Mouse (Mus musculus) intestine, embryonic 16.5 days (tissue): ENCODE measurements around the gene Cdc37l1. TPM values are rescaled to one million over a fixed set of nuclear protein-coding genes. Genes with fewer than 3 reads are reported as not detected.

ENCODE experiments used
- ATAC-seq: fragments of 200-750 bp; cut with Nextera tagmentation; 2 replicates; pipeline ENCODE4 v1.8.0; 2017; ENCODE audit warnings: moderate TSS enrichment, moderate library complexity
- H3K27ac ChIP-seq: fragments of 300-500 bp; sonication (generic); 2 replicates; pipeline ENCODE4 v1.5.1; 2014; ENCODE audit warnings: mild to moderate bottlenecking, low read length
- H3K27me3 ChIP-seq: fragments of 300-500 bp; sonication (generic); replicated peaks from 2 replicates; pipeline ENCODE4 v1.6.1; 2014; ENCODE audit warnings: low read length, control low read depth, mixed read lengths; ENCODE audit not compliant: control insufficient read depth, insufficient read depth
- H3K36me3 ChIP-seq: fragments of 300-500 bp; sonication (generic); 2 replicates; pipeline ENCODE4 v1.6.1; 2014; ENCODE audit warnings: low read length, control low read depth; ENCODE audit not compliant: control insufficient read depth, insufficient read depth
- H3K4me1 ChIP-seq: fragments of 300-500 bp; sonication (generic); 2 replicates; pipeline ENCODE4 v1.6.1; 2014; ENCODE audit warnings: low read length, control low read depth, mixed read lengths; ENCODE audit not compliant: control insufficient read depth, insufficient read depth
- H3K4me2 ChIP-seq: fragments of 300-500 bp; sonication (generic); 2 replicates; pipeline ENCODE4 v1.6.1; 2014; ENCODE audit warnings: low read depth, low read length, control low read depth
- H3K4me3 ChIP-seq: fragments of 300-500 bp; sonication (generic); 2 replicates; pipeline ENCODE4 v1.5.1; 2014; ENCODE audit warnings: mild to moderate bottlenecking, low read length
- H3K9ac ChIP-seq: fragments of 300-500 bp; sonication (generic); 2 replicates; pipeline ENCODE4 v1.6.1; 2014; ENCODE audit warnings: low read depth, low read length
- H3K9me3 ChIP-seq: fragments of 300-500 bp; sonication (generic); 2 replicates; pipeline ENCODE4 v1.6.1; 2016; ENCODE audit warnings: low read length, control low read depth; ENCODE audit not compliant: control insufficient read depth
- WGBS: fragments of 180-500 bp; shearing (Covaris S2); extraction: QIAGEN DNeasy Blood & Tissue Kit; methylation state at CpG from one replicate; pipeline ENCODE4 v1.1.7; 2014; 5-methylcytosine and 5-hydroxymethylcytosine counted together
- polyA plus RNA-seq: library from polyadenylated mRNA; unstranded; fragments of >200 nt; fragmentation: Nextera tagmentation; extraction: Ambion mirVana; gene quantifications from 2 replicates; pipeline ENCODE4 v1.2.1, GENCODE M21; 2015

Cdc37l1 gene
- 27.0 and 27.2 TPM in 2 replicates for polyA plus RNA-seq

- no peaks in the 10 kb centered on the region for H3K9me3 ChIP-seq
- ATAC-seq: peak; percentile 99
- H3K9ac ChIP-seq: peak within 1 kb of the TSS; percentile 91
- H3K4me3 ChIP-seq: peak within 1 kb of the TSS; percentile 91
- H3K27ac ChIP-seq: peak within 1 kb of the TSS; percentile 85
- peaks cover 10% of the 10 kb centered on the region for H3K4me1 ChIP-seq
- no peaks in the 10 kb centered on the region for H3K27me3 ChIP-seq
- H3K4me2 ChIP-seq: peak within 1 kb of the TSS; percentile 60
- under 1% methylated on average over 37 of the region's 37 CpGs for WGBS
- H3K36me3 ChIP-seq: peaks cover 2% of the 10 kb centered on the region; the same call in 1 of the 2 replicates
Measured at GRCm38 (mm10) chr19:28990194-28990589, at the start of gene Cdc37l1. Cdc37l1 (plus strand) TSS chr19:28990352.

DNA sequence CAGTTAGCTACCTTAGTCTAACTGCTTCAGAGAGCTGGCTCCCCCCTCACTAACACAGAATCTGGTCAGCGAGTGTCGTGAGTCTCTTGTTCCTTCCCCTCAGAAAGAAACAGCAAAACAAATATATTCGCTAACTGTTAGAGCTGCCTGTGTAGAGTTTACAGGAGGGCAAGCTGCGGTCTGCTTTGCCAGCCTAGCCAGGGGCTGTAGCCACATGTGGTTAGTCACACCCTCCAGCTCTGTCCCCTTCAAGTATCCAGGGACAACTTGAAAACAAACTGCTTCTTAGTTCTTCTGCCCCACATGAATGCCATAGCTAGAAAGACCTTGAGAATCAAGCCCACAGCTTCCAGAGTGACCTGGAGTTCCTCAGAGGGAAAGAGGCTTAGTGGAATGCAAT, 48.9 kb upstream of the Cdc37l1 start:
- Histone ChIP-seq H3K27me3 (no peaks in the 10 kb centered on the region), H3K4me2 (no peak overlapping the region), H3K27ac (no peak overlapping the region), H3K4me1 (0 out of 2 replicates have a peak, but pooled peaks cover 3% of the 10 kb centered on the region), H3K9me3 (no peaks in the 10 kb centered on the region), H3K9ac (no peak overlapping the region), H3K4me3 (no peak overlapping the region), H3K36me3 (no peaks in the 10 kb centered on the region)
- ATAC-seq: no peak
- WGBS: 68% methylated on average over 4 of the region's 4 CpGs

GRCm38 (mm10) chr19:28946782-28947181, 43.4 kb upstream of the Cdc37l1 start:
- no peak overlapping the region for H3K4me3 ChIP-seq

DNA sequence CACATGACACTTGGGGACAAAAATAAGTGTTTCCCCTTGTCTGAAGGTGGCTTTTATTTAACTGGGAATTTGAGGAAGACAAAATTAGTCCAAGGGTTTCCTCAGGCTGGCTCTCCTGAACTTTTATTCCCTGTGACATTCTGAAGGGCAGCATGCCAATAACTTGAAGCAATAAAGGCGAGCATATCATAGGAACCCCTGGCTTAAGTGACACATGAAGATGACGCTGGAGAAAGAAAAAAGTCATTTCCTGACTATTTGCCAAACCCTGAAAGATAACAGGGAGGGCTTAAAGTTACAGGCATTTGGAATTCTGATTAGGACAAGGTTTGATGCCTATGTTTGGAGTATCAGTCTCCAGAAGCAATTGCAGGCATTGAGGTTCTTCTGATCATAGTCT, 42.8 kb upstream of the Cdc37l1 start:
- H3K4me1 ChIP-seq: no peaks in the 10 kb centered on the region
- H3K9me3 ChIP-seq: no peaks in the 10 kb centered on the region; the same call in 1 of the 2 replicates
- no peak overlapping the region for H3K27ac ChIP-seq
- H3K9ac ChIP-seq: no peak overlapping the region
- H3K4me3 ChIP-seq: no peak overlapping the region
- ATAC-seq: no peak
- H3K27me3 ChIP-seq: no peaks in the 10 kb centered on the region
- no peaks in the 10 kb centered on the region for H3K36me3 ChIP-seq
- H3K4me2 ChIP-seq: no peak overlapping the region
- 31% methylated on average over 2 of the region's 2 CpGs for WGBS

More at GRCm38 (mm10) chr19:28946782-28947181, 43.4 kb upstream of the Cdc37l1 start:
- Histone ChIP-seq H3K27ac (no peak overlapping the region), H3K4me2 (no peak overlapping the region), H3K9ac (no peak overlapping the region), H3K9me3 (no peaks in the 10 kb centered on the region; the same call in 1 of the 2 replicates), H3K4me1 (no peaks in the 10 kb centered on the region), H3K36me3 (no peaks in the 10 kb centered on the region), H3K27me3 (no peaks in the 10 kb centered on the region)
- 47% methylated on average over 4 of the region's 4 CpGs for WGBS
- no peak for ATAC-seq

GRCm38 (mm10) chr19:28951251-28951650, 38.9 kb upstream of the Cdc37l1 start:
- Histone ChIP-seq H3K9ac (no peak overlapping the region), H3K4me1 (no peaks in the 10 kb centered on the region), H3K27ac (no peak overlapping the region), H3K4me3 (no peak overlapping the region), H3K27me3 (no peaks in the 10 kb centered on the region), H3K9me3 (no peaks in the 10 kb centered on the region; the same call in 1 of the 2 replicates), H3K4me2 (no peak overlapping the region), H3K36me3 (no peaks in the 10 kb centered on the region)
- ATAC-seq: no peak
- 82% methylated on average over 5 of the region's 5 CpGs for WGBS

- ATAC-seq: no peak
- Histone ChIP-seq H3K27me3 (no peaks in the 10 kb centered on the region), H3K4me3 (peak overlapping the region; percentile 90), H3K9me3 (no peaks in the 10 kb centered on the region), H3K36me3 (no peaks in the 10 kb centered on the region), H3K9ac (no peak overlapping the region), H3K4me1 (peaks cover 2% of the 10 kb centered on the region; the same call in 1 of the 2 replicates), H3K4me2 (peak overlapping the region; percentile 76), H3K27ac (no peak overlapping the region)
- 54% methylated on average over 3 of the region's 3 CpGs for WGBS
Measured at GRCm38 (mm10) chr19:28963113-28963512, 27.0 kb upstream of the Cdc37l1 start.

DNA sequence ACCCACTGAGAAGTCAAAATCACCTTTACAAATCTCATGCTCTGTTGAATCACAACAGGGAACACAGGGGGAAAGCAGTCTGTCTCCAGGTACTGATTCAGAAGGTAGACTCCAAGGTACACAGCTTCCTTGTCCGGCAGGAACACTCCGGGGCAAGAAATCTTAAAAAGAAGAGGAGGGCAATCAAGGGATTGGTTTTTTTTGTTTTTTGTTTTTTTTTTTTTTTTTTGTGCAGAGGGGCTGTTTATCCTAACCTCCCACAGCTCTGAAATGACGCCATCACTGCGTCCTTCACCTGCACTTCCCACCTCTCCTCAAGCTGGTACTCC, 26.7 kb upstream of the Cdc37l1 start:
- Histone ChIP-seq H3K9me3 (no peaks in the 10 kb centered on the region), H3K27me3 (no peaks in the 10 kb centered on the region), H3K4me3 (peak overlapping the region; percentile 90), H3K36me3 (no peaks in the 10 kb centered on the region), H3K4me1 (peaks cover 2% of the 10 kb centered on the region; the same call in 1 of the 2 replicates), H3K4me2 (peak overlapping the region; percentile 76), H3K9ac (peak overlapping the region; percentile 90), H3K27ac (no peak overlapping the region)
- 2% methylated on average over 4 of the region's 4 CpGs for WGBS
- ATAC-seq: peak; percentile 3; the same call in 1 of the 2 replicates

GRCm38 (mm10) chr19:28963842-28964551, 26.2 kb upstream of the Cdc37l1 start, which contains the start of gene Plpp6:
Plpp6 (plus strand) TSS chr19:28963953.
- Histone ChIP-seq H3K36me3 (no peaks in the 10 kb centered on the region), H3K9ac (peak within 1 kb of the TSS; percentile 90), H3K9me3 (no peaks in the 10 kb centered on the region), H3K4me1 (peaks cover 2% of the 10 kb centered on the region; the same call in 1 of the 2 replicates), H3K4me3 (peak within 1 kb of the TSS; percentile 90), H3K27ac (peak within 1 kb of the TSS; percentile 66), H3K27me3 (no peaks in the 10 kb centered on the region), H3K4me2 (peak within 1 kb of the TSS; percentile 76)
- peak; percentile 95 for ATAC-seq
- WGBS: under 1% methylated on average over 64 of the region's 73 CpGs

DNA sequence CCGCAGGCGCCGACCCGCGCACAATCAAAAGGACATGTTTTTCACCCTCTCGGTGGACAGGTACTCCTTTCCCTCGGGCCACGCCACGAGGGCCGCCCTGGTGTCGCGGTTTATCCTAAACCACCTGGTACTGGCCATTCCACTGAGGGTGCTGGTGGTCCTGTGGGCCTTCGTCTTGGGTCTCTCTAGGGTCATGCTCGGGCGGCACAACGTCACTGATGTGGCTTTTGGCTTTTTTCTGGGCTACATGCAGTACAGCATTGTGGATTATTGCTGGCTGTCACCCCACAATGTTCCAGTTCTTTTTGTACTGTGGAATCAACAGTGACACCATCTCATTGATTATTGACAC, 25.6 kb upstream of the Cdc37l1 start:
- WGBS: 7% methylated on average over 16 of the region's 16 CpGs
- no peaks in the 10 kb centered on the region for H3K27me3 ChIP-seq
- H3K27ac ChIP-seq: no peak overlapping the region
- H3K9me3 ChIP-seq: no peaks in the 10 kb centered on the region
- peak overlapping the region; percentile 76 for H3K4me2 ChIP-seq
- peaks cover 2% of the 10 kb centered on the region; the same call in 1 of the 2 replicates for H3K4me1 ChIP-seq
- peak; percentile 21 for ATAC-seq
- no peaks in the 10 kb centered on the region for H3K36me3 ChIP-seq
- peak overlapping the region; percentile 90 for H3K4me3 ChIP-seq
- peak overlapping the region; percentile 90 for H3K9ac ChIP-seq
